Comparison of ENCODE assay signal across 9 mouse cellular contexts in the genomic region with DNA sequence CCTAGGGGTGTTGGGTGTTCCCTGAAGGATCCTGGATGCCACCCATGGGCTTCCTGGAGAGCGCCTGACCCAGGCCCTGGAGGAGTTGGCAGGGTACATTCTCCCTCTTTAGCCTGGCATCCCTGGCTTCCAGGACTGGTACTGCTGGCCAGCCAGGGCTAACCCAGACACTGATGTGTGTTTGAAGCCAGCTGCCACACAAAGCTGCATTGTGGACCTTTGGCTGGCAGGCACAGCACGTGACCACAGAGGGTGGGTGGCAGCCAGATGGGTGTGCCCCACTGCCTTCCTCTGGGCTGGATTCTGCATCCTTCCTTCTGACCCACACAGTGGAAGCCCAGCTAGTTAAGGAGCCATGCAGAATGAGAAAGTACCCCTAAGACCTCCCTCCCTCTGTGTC. TPM values are rescaled to one million over a fixed set of nuclear protein-coding genes. Genes with fewer than 3 reads are reported as not detected.
DNase-seq lines count a peak whose midpoint lies in the region; ATAC-seq lines count a peak whose summit lies in the region.
"Had no signal": no experiment of that assay in that cellular context is flagged by ENCODE, and none has a peak within 500 bp of the region (broad histone marks: within the 10 kb centered on the region; RNA-seq: fewer than 3 reads in every experiment).

No protein-coding gene starts in this region.

- H3K4me2 ChIP-seq in hindbrain, embryonic 16.5 days (ENCODE audit: low read length), result no peak overlapping the region
- no peak overlapping the region for H3K4me2 ChIP-seq in limb, embryonic 12.5 days
- H3K4me2 ChIP-seq in midbrain, embryonic 14.5 days (ENCODE audit: low read length), result no peak overlapping the region

- ATAC-seq in hindbrain, embryonic 16.5 days, result peak; percentile 96
- ATAC-seq in limb, embryonic 12.5 days (ENCODE audit: insufficient number of reproducible peaks, insufficient read depth, low FRiP score, low TSS enrichment, low read depth), result 0 out of 2 replicates have a peak, but pooled peaks have one; percentile 28
- peak; percentile 73 for ATAC-seq in midbrain, embryonic 14.5 days (ENCODE audit: low FRiP score, low TSS enrichment)

- peak overlapping the region; percentile 62; the same call in 1 of the 2 replicates for H3K27ac ChIP-seq in hindbrain, embryonic 16.5 days (ENCODE audit: low read depth, low read length)
- H3K27ac ChIP-seq in limb, embryonic 12.5 days, result peak overlapping the region; percentile 12; the same call in 1 of the 2 replicates
- H3K27ac ChIP-seq in midbrain, embryonic 14.5 days (replicated peaks; ENCODE audit: low read depth, low read length), result peak overlapping the region; percentile 45

- DNase-seq in cerebellum, adult 11 months, result peak; percentile 37
- DNase-seq in cerebellum, adult 8-10 months, result no peak
- DNase-seq in cerebellum, postnatal 14 days, result peak; percentile 63 to 65
- DNase-seq in gastrocnemius, postnatal 14 days, result peak; percentile 54
- DNase-seq in midbrain, embryonic 14.5 days, result peak; percentile 62
- no peak for DNase-seq in natural killer cell, adult 2 months (ENCODE audit: low spot score in 2 of 2)

- 47% methylated on average over 2 of the region's 2 CpGs for WGBS in hindbrain, embryonic 16.5 days
- WGBS in limb, embryonic 12.5 days, result 78% methylated on average over 2 of the region's 2 CpGs
- WGBS in midbrain, embryonic 14.5 days, result 75% methylated on average over 2 of the region's 2 CpGs

- H3K4me1 ChIP-seq in hindbrain, embryonic 16.5 days (ENCODE audit: control insufficient read depth, insufficient read depth, low read depth, low read length), result no peaks in the 10 kb centered on the region
- H3K4me1 ChIP-seq in limb, embryonic 12.5 days (replicated peaks), result peaks cover 15% of the 10 kb centered on the region
- H3K4me1 ChIP-seq in midbrain, embryonic 14.5 days (ENCODE audit: control insufficient read depth, insufficient read depth, low read length), result 0 out of 2 replicates have a peak, but pooled peaks cover 6% of the 10 kb centered on the region

- no peak overlapping the region for H3K9ac ChIP-seq in hindbrain, embryonic 16.5 days (ENCODE audit: low read depth, low read length)
- H3K9ac ChIP-seq in limb, embryonic 12.5 days (replicated peaks), result no peak overlapping the region
- H3K9ac ChIP-seq in midbrain, embryonic 14.5 days (replicated peaks; ENCODE audit: low read length), result no peak overlapping the region

- intact Hi-C loops in gastrocnemius, postnatal 14 days (cut with DNase I; ENCODE audit: low total_unique reads), result no loop called here

- H3K27me3 ChIP-seq in hindbrain, embryonic 16.5 days (replicated peaks; ENCODE audit: control insufficient read depth, insufficient read depth, low read length), result no peaks in the 10 kb centered on the region
- no peaks in the 10 kb centered on the region for H3K27me3 ChIP-seq in limb, embryonic 12.5 days
- no peaks in the 10 kb centered on the region for H3K27me3 ChIP-seq in midbrain, embryonic 14.5 days (ENCODE audit: control insufficient read depth, insufficient read depth, low read length)

- no peaks in the 10 kb centered on the region for H3K9me3 ChIP-seq in hindbrain, embryonic 16.5 days (ENCODE audit: control insufficient read depth, low read length)
- no peaks in the 10 kb centered on the region for H3K9me3 ChIP-seq in limb, embryonic 12.5 days
- no peaks in the 10 kb centered on the region for H3K9me3 ChIP-seq in midbrain, embryonic 14.5 days (ENCODE audit: control insufficient read depth, low read length)

- H3K36me3 ChIP-seq in hindbrain, embryonic 16.5 days (ENCODE audit: control insufficient read depth, insufficient read depth, low read length), result no peaks in the 10 kb centered on the region
- H3K36me3 ChIP-seq in limb, embryonic 12.5 days, result no peaks in the 10 kb centered on the region
- H3K36me3 ChIP-seq in midbrain, embryonic 14.5 days (ENCODE audit: control insufficient read depth, insufficient read depth, low read length), result no peaks in the 10 kb centered on the region

- no peak overlapping the region for H3K4me3 ChIP-seq in hindbrain, embryonic 16.5 days (ENCODE audit: low read length)
- H3K4me3 ChIP-seq in limb, embryonic 12.5 days (replicated peaks), result no peak overlapping the region
- H3K4me3 ChIP-seq in midbrain, embryonic 14.5 days (replicated peaks; ENCODE audit: low read depth, low read length), result no peak overlapping the region

RNA-seq across cellular contexts. Expression of a gene that starts 26.4 kb away (rescaled TPM):
- total RNA-seq in gastrocnemius, postnatal 14 days (2021), result 10 to 100 TPM; 42.5 to 65.2 TPM
- 22.1 and 23.9 TPM in 2 replicates for polyA plus RNA-seq in hindbrain, embryonic 16.5 days (2015; fragmentation: Nextera tagmentation; extraction: Ambion mirVana)
- 16.9 and 17.0 TPM in 2 replicates for polyA plus RNA-seq in limb, embryonic 12.5 days (2016; fragmentation: Nextera tagmentation; extraction: Ambion mirVana)
- polyA plus RNA-seq in midbrain, embryonic 14.5 days (2014; fragmentation: Nextera tagmentation; extraction: Ambion mirVana), result 20.5 and 24.9 TPM in 2 replicates

RNA-seq across cellular contexts. Expression of a gene that starts 48.5 kb away (rescaled TPM):
- not detected for total RNA-seq in gastrocnemius, postnatal 14 days (2021)
- polyA plus RNA-seq in hindbrain, embryonic 16.5 days (2015; fragmentation: Nextera tagmentation; extraction: Ambion mirVana), result not detected in 2 replicates
- polyA plus RNA-seq in limb, embryonic 12.5 days (2016; fragmentation: Nextera tagmentation; extraction: Ambion mirVana), result not detected in 2 replicates
- not detected in 2 replicates for polyA plus RNA-seq in midbrain, embryonic 14.5 days (2014; fragmentation: Nextera tagmentation; extraction: Ambion mirVana)
- polyA plus RNA-seq: embryonic facial prominence, embryonic 11.5 days had no signal

Comparison
In these comparisons a context has a peak if more than half of its experiments do, and no peak if none do; other contexts are left out.
1. DNase-seq: peak in cerebellum, adult 11 months (single experiment), cerebellum, postnatal 14 days (2 of 2), gastrocnemius, postnatal 14 days (single experiment) and midbrain, embryonic 14.5 days (single experiment); none in cerebellum, adult 8-10 months (single experiment) and natural killer cell, adult 2 months (0 of 2).
2. ATAC-seq: peak in every context shown above with its lines; median percentile 96 in hindbrain, embryonic 16.5 days; 73 in midbrain, embryonic 14.5 days; 28 in limb, embryonic 12.5 days.
3. H3K27ac ChIP-seq: peak in every context shown above with its lines; median percentile 62 in hindbrain, embryonic 16.5 days; 45 in midbrain, embryonic 14.5 days; 12 in limb, embryonic 12.5 days.